Mouse (Mus musculus): ENCODE measurements at regions not wholly inside any gene's neighbourhood (a gene's known extent, or its start where the extent isn't known, plus 50 kb on each side); places are given as distances from the start of the nearest gene placed in this dataset.

DNA sequence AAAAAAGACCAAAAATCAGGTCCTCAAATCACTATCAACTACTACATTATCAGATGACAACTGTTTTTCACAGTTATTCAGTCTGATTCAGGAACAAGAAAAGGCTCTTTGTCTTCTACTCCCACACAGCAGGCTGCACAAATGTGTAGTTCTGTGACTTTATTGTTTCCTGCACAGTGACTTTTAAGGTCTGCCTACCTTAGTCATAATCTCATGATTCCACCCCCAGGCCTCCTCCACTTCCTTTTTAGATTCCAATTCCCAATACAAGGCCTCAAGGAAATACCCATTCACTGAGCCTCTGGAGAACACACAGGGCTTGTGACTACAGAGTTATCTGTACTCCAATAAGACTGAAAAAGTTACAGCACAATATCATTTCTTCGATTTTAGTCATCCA lies 1535.4 kb upstream of the Zeb2 start:
- no peaks in the 10 kb centered on the region for H3K4me1 ChIP-seq (ENCODE audit: control insufficient read depth, insufficient read depth, low read length)
- no peak overlapping the region for H3K4me3 ChIP-seq (ENCODE audit: insufficient read depth, low read depth, low read length)
- no peak for TF ChIP-seq POLR2A (IDR thresholded peaks at IDR 0.05; ENCODE audit: low read depth, low read length)
- WGBS, result 91% methylated on average over 1 of the region's 1 CpGs
- DNase-seq, result no peak
- H3K27ac ChIP-seq (ENCODE audit: insufficient read depth, low read depth, low read length), result no peak overlapping the region
- H3K27me3 ChIP-seq (replicated peaks; ENCODE audit: control insufficient read depth, insufficient read depth, low read length), result no peaks in the 10 kb centered on the region
- H3K36me3 ChIP-seq (ENCODE audit: control insufficient read depth, insufficient read depth, low read length), result no peaks in the 10 kb centered on the region

DNA sequence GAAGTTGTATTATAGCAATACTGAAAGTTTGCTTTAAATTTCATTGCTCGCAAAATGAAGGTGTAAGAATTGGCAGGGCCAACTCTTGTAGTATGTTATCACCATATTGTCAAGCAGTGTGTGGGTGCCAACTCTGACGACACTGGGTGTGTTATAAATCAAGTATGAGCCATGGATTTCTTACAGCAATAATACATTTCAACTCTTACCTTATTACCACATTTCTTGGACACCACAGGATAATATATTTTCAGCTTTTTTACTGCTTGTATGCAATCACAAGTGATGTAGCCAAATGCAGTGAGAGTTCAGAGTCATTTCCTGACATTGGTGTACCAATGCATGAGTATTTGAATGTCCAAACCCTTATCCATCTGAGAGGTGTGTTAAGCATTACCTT lies 1529.2 kb upstream of the Zeb2 start:
- Histone ChIP-seq H3K4me3 (ENCODE audit: insufficient read depth, low read depth, low read length) (no peak overlapping the region), H3K27ac (ENCODE audit: insufficient read depth, low read depth, low read length) (no peak overlapping the region), H3K36me3 (ENCODE audit: control insufficient read depth, insufficient read depth, low read length) (no peaks in the 10 kb centered on the region), H3K4me1 (ENCODE audit: control insufficient read depth, insufficient read depth, low read length) (no peaks in the 10 kb centered on the region), H3K27me3 (replicated peaks; ENCODE audit: control insufficient read depth, insufficient read depth, low read length) (no peaks in the 10 kb centered on the region)
- 69% methylated on average over 2 of the region's 2 CpGs for WGBS
- TF ChIP-seq POLR2A (IDR thresholded peaks at IDR 0.05; ENCODE audit: low read depth, low read length), result no peak
- TF ChIP-seq CTCF (conservative IDR thresholded peaks at IDR 0.05; ENCODE audit: insufficient read depth, insufficient read length, low read depth, low read length), result no peak
- DNase-seq, result no peak

DNA sequence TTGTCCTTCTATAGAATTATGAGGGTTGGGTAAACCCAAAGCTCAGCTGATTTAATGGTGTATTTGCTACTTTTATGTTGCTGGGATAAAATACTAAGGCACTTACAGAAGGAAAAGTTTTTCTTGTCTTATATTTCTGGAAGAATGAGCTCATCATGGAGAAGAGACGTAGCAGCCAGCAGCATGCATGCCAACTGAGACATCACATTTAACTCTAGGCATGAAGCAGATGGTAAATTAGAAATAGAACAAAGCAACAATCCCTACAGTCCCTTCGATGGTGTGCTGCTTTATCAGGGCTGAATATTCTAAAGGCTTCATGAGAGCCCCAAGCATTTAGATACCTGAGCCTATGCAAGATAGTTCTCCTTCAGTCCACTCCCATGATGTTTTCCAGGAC lies 1492.0 kb upstream of the Zeb2 start:
- TF ChIP-seq CTCF (conservative IDR thresholded peaks at IDR 0.05; ENCODE audit: insufficient read depth, insufficient read length, low read depth, low read length) (no peak), POLR2A (IDR thresholded peaks at IDR 0.05; ENCODE audit: low read depth, low read length) (no peak)
- H3K4me1 ChIP-seq (ENCODE audit: control insufficient read depth, insufficient read depth, low read length), result no peaks in the 10 kb centered on the region
- H3K4me3 ChIP-seq (ENCODE audit: insufficient read depth, low read depth, low read length), result no peak overlapping the region
- no peaks in the 10 kb centered on the region for H3K27me3 ChIP-seq (replicated peaks; ENCODE audit: control insufficient read depth, insufficient read depth, low read length)
- no peaks in the 10 kb centered on the region for H3K36me3 ChIP-seq (ENCODE audit: control insufficient read depth, insufficient read depth, low read length)
- H3K27ac ChIP-seq (ENCODE audit: insufficient read depth, low read depth, low read length), result no peak overlapping the region
- DNase-seq, result no peak
- 75% methylated on average over 2 of the region's 2 CpGs for WGBS

DNA sequence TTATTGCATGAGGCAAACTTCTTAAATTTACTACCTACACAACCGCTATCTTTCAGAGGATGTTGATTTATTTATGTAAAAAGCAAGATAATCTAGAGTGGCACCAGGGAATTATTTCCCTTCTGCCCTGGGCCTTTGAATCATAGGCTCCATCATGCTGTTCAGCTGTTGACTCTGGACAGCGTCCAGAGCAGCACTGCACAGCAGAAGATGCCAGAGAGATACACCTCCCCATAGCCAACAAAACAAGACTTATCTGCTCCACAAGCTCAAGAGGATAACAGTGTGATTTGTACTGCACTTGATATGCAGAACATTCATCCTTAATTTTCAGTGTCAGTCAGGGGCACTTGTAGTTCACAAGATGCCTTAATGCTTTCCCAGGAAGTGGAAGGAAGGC lies 1464.6 kb upstream of the Zeb2 start:
- Histone ChIP-seq H3K4me1 (ENCODE audit: control insufficient read depth, insufficient read depth, low read length) (no peaks in the 10 kb centered on the region), H3K4me3 (ENCODE audit: insufficient read depth, low read depth, low read length) (no peak overlapping the region), H3K36me3 (ENCODE audit: control insufficient read depth, insufficient read depth, low read length) (no peaks in the 10 kb centered on the region), H3K27me3 (replicated peaks; ENCODE audit: control insufficient read depth, insufficient read depth, low read length) (no peaks in the 10 kb centered on the region), H3K27ac (ENCODE audit: insufficient read depth, low read depth, low read length) (no peak overlapping the region)
- TF ChIP-seq POLR2A (IDR thresholded peaks at IDR 0.05; ENCODE audit: low read depth, low read length) (no peak), CTCF (conservative IDR thresholded peaks at IDR 0.05; ENCODE audit: insufficient read depth, insufficient read length, low read depth, low read length) (no peak)
- 51% methylated on average over 2 of the region's 2 CpGs for WGBS
- no peak for DNase-seq

DNA sequence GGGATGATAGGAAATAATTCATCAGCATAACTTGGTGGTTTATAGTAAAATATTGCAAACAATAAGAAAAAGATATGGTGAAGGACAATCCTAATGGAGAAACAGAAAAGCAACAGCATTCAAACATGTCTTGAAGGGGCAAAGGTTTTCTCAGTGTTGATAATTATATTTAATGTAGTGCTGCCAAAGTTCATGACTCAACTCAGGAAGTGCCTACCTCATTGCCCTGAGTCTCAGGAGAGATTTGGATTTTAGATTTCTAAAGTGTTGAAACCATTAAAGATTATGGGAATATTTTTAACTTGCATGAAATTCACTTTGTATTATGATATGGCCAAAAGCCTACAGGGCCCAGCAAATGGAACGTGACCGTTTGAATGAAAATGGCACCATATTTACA lies 1453.2 kb upstream of the Zeb2 start:
- no peak for DNase-seq
- TF ChIP-seq POLR2A (IDR thresholded peaks at IDR 0.05; ENCODE audit: low read depth, low read length), result no peak
- no peak for TF ChIP-seq CTCF (conservative IDR thresholded peaks at IDR 0.05; ENCODE audit: insufficient read depth, insufficient read length, low read depth, low read length)

DNA sequence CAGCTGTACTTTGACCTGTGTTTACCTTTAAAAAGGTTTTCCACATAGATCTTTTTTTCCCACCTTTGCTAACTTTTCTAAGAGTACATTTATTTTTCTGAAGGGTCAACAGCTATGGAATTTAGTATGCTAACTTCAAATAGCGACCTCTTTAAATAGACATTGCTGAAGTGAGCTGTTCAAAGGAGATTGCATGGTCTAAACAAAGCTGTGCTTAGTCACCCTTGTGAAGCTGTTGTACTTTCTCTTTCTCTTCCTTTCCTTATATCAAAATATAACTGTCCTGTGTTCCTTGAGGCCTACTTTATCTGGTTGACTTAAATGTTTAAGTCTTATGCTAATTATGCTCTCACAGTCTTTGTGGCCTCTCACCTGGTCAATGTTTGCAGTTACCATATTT lies 1416.2 kb upstream of the Zeb2 start:
- Histone ChIP-seq H3K36me3 (ENCODE audit: control insufficient read depth, insufficient read depth, low read length) (no peaks in the 10 kb centered on the region), H3K4me3 (ENCODE audit: insufficient read depth, low read depth, low read length) (no peak overlapping the region), H3K27me3 (replicated peaks; ENCODE audit: control insufficient read depth, insufficient read depth, low read length) (no peaks in the 10 kb centered on the region), H3K4me1 (ENCODE audit: control insufficient read depth, insufficient read depth, low read length) (no peaks in the 10 kb centered on the region), H3K27ac (ENCODE audit: insufficient read depth, low read depth, low read length) (no peak overlapping the region)
- WGBS, result 54% methylated on average over 1 of the region's 1 CpGs
- TF ChIP-seq POLR2A (IDR thresholded peaks at IDR 0.05; ENCODE audit: low read depth, low read length), result no peak
- no peak for DNase-seq

More for the DNA sequence above, 1453.2 kb upstream of the Zeb2 start:
- no peaks in the 10 kb centered on the region for H3K27me3 ChIP-seq (replicated peaks; ENCODE audit: control insufficient read depth, insufficient read depth, low read length)
- no peak overlapping the region for H3K4me3 ChIP-seq (ENCODE audit: insufficient read depth, low read depth, low read length)
- no peak overlapping the region for H3K27ac ChIP-seq (ENCODE audit: insufficient read depth, low read depth, low read length)
- no peaks in the 10 kb centered on the region for H3K4me1 ChIP-seq (ENCODE audit: control insufficient read depth, insufficient read depth, low read length)
- no peaks in the 10 kb centered on the region for H3K36me3 ChIP-seq (ENCODE audit: control insufficient read depth, insufficient read depth, low read length)
- 84% methylated on average over 2 of the region's 2 CpGs for WGBS

DNA sequence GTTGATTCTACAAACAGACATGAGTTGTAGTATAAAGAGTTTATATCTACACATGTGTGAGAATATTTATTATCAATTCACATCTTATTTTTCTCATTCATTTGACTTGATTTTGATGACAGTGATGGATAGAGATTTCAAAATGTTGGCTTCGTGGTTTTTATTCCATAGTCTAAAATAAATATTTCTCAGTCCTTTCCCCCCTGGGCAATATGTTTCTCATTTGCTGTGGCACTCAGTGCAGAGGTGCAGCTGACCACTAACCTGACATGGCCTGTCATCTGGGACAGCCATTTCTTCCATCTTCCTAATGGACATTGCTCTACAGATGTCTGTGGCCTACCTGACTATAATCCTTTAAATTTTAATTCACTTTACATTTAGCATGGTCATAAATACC lies 1413.5 kb upstream of the Zeb2 start:
- no peaks in the 10 kb centered on the region for H3K4me1 ChIP-seq (ENCODE audit: control insufficient read depth, insufficient read depth, low read length)
- 83% methylated on average over 1 of the region's 1 CpGs for WGBS
- no peaks in the 10 kb centered on the region for H3K36me3 ChIP-seq (ENCODE audit: control insufficient read depth, insufficient read depth, low read length)
- no peak for TF ChIP-seq CTCF (conservative IDR thresholded peaks at IDR 0.05; ENCODE audit: insufficient read depth, insufficient read length, low read depth, low read length)
- no peak for TF ChIP-seq POLR2A (IDR thresholded peaks at IDR 0.05; ENCODE audit: low read depth, low read length)
- no peak for DNase-seq
- no peak overlapping the region for H3K4me3 ChIP-seq (ENCODE audit: insufficient read depth, low read depth, low read length)
- H3K27me3 ChIP-seq (replicated peaks; ENCODE audit: control insufficient read depth, insufficient read depth, low read length), result no peaks in the 10 kb centered on the region
- H3K27ac ChIP-seq (ENCODE audit: insufficient read depth, low read depth, low read length), result no peak overlapping the region

DNA sequence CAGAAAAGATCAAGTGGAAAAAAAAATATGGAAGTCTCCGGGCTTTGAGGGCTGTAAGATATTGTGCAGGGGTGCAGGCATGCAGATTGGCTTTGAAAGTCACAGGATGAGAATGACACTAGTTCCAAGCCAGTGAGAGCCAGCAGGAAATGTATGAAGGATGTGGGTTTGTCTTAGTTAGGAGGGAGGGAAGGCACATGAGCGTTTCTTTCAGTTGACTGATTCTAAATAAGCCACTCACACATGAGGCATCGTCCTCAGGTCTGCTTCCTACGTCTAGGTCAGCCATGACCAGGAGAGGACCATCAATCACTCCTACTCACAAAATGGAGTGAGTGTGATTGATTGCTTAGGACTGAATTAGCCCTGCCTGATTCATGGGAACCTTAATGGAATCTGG lies 1408.0 kb upstream of the Zeb2 start:
- DNase-seq, result no peak
- TF ChIP-seq CTCF (conservative IDR thresholded peaks at IDR 0.05; ENCODE audit: insufficient read depth, insufficient read length, low read depth, low read length) (no peak), POLR2A (IDR thresholded peaks at IDR 0.05; ENCODE audit: low read depth, low read length) (no peak)
- Histone ChIP-seq H3K27ac (ENCODE audit: insufficient read depth, low read depth, low read length) (no peak overlapping the region), H3K4me1 (ENCODE audit: control insufficient read depth, insufficient read depth, low read length) (no peaks in the 10 kb centered on the region), H3K36me3 (ENCODE audit: control insufficient read depth, insufficient read depth, low read length) (no peaks in the 10 kb centered on the region), H3K4me3 (ENCODE audit: insufficient read depth, low read depth, low read length) (no peak overlapping the region), H3K27me3 (replicated peaks; ENCODE audit: control insufficient read depth, insufficient read depth, low read length) (no peaks in the 10 kb centered on the region)
- WGBS, result 23% methylated on average over 4 of the region's 4 CpGs

All from kidney, adult 2 months (tissue).